Mouse (Mus musculus) embryonic facial prominence, embryonic 11.5 days (tissue): ENCODE data around the gene Prss44. TPM values are rescaled to one million over a fixed set of nuclear protein-coding genes. Genes with fewer than 3 reads are reported as not detected.

ENCODE experiments used
- ATAC-seq: fragments of 200-750 bp; cut with Nextera tagmentation; replicated peaks from 2 replicates; pipeline ENCODE4 v1.8.0; 2017; ENCODE audit warnings: low read depth; ENCODE audit not compliant: insufficient number of reproducible peaks, low FRiP score, low TSS enrichment
- DNase-seq: peaks from one replicate; pipeline ENCODE4 v3.0.0-alpha.2; 2015; ENCODE audit warnings: low spot score
- H3K27ac ChIP-seq: fragments of 300-500 bp; sonication (generic); replicated peaks from 2 replicates; pipeline ENCODE4 v1.5.1; 2014; ENCODE audit warnings: mild to moderate bottlenecking, low read depth, low read length, control low read depth
- H3K27me3 ChIP-seq: fragments of 300-500 bp; sonication (generic); 2 replicates; pipeline ENCODE4 v1.6.1; 2014; ENCODE audit warnings: mild to moderate bottlenecking, low read length, moderate library complexity, mixed read lengths; ENCODE audit not compliant: control insufficient read depth, insufficient read depth
- H3K36me3 ChIP-seq: fragments of 300-500 bp; sonication (generic); replicated peaks from 2 replicates; pipeline ENCODE4 v1.6.1; 2014; ENCODE audit warnings: low read depth, mild to moderate bottlenecking, low read length, moderate library complexity, mixed read lengths; ENCODE audit not compliant: control insufficient read depth, insufficient read depth
- H3K4me1 ChIP-seq: fragments of 300-500 bp; sonication (generic); 2 replicates; pipeline ENCODE4 v1.6.1; 2014; ENCODE audit warnings: low read length, mixed read lengths; ENCODE audit not compliant: control insufficient read depth, insufficient read depth
- H3K4me2 ChIP-seq: fragments of 300-500 bp; sonication (generic); 2 replicates; pipeline ENCODE4 v1.6.1; 2014; ENCODE audit warnings: low read depth, mild to moderate bottlenecking, control low read depth, low read length, moderate library complexity
- H3K4me3 ChIP-seq: fragments of 300-500 bp; sonication (generic); 2 replicates; pipeline ENCODE4 v1.5.1; 2014; ENCODE audit warnings: low read depth, low read length, control low read depth
- H3K9ac ChIP-seq: fragments of 300-500 bp; sonication (generic); replicated peaks from 2 replicates; pipeline ENCODE4 v1.6.1; 2014; ENCODE audit warnings: mild to moderate bottlenecking, control low read depth, low read length
- H3K9me3 ChIP-seq: fragments of 300-500 bp; sonication (generic); replicated peaks from 2 replicates; pipeline ENCODE4 v1.6.1; 2016; ENCODE audit warnings: mild to moderate bottlenecking, low read length, inconsistent platforms, mixed read lengths; ENCODE audit not compliant: control insufficient read depth
- WGBS: fragments of 180-500 bp; shearing (Covaris S2); extraction: QIAGEN DNeasy Blood & Tissue Kit; methylation state at CpG from one replicate; pipeline ENCODE4 v1.1.7; 2014; 5-methylcytosine and 5-hydroxymethylcytosine counted together
- polyA plus RNA-seq: library from polyadenylated mRNA; unstranded; fragments of >200 nt; fragmentation: Nextera tagmentation; extraction: Ambion mirVana; gene quantifications from 2 replicates; pipeline ENCODE4 v1.2.1, GENCODE M21; 2014

Gene Prss44
- polyA plus RNA-seq, 1 experiment from 2014 or later = not detected

DNA sequence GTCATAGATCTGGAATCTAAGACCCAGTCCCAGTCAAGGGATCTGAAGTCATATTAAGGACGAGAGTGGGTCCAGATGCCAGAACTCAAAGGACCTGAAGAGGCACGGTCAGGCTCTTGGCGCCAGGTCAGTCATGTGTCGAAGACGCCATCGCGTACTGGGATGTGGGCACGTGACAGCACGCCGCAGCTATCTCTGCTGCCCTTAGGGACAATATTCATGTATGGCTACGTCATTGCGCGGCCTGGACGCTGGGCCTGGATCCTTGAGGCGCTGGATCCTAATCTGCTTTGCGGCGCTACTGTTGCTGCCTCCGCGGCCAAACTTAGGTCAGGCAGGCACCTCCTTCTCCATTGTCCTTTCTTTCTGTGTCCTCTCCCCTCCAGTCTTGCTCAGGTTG, 20.6 kb downstream of the Prss44 start, which contains the start of gene Prss45:
TSS of gene Prss45 (plus strand) at position 178 of the 400 bp plus-strand sequence.
- 70% methylated on average over 19 of the region's 19 CpGs for WGBS

DNA sequence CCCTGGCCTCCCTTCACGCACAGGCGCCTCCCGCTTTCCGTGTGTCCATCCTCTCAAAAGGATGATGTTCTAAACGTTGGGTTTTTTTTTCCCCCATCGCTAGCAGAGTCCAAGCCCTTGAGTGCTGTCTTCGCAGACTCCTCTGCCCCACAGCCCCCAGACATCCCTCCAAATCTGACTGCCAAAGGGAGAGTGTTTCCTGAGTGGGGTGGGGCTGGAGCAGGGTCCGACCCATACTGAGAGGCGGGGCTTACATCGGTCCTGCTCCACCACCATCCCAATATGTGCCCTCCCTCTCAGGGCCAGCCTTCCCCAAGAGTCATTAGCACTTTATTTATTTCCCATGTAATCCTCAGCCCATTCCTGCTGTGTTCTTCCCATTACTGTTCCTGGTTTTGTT, 21.2 kb downstream of the Prss44 start:
- H3K9me3 ChIP-seq = no peaks in the 10 kb centered on the region
- H3K4me2 ChIP-seq = no peak overlapping the region
- H3K27me3 ChIP-seq = no peaks in the 10 kb centered on the region
- no peak for ATAC-seq
- no peaks in the 10 kb centered on the region for H3K36me3 ChIP-seq
- DNase-seq = no peak
- H3K4me3 ChIP-seq = no peak overlapping the region
- no peak overlapping the region for H3K27ac ChIP-seq
- no peaks in the 10 kb centered on the region for H3K4me1 ChIP-seq
- 35% methylated on average over 10 of the region's 10 CpGs for WGBS
- no peak overlapping the region for H3K9ac ChIP-seq

More for the DNA sequence above, 20.6 kb downstream of the Prss44 start, which contains the start of gene Prss45:
- no peaks in the 10 kb centered on the region for H3K4me1 ChIP-seq
- no peak within 1 kb of the TSS for H3K4me2 ChIP-seq
- no peak within 1 kb of the TSS for H3K9ac ChIP-seq
- H3K9me3 ChIP-seq = no peaks in the 10 kb centered on the region
- ATAC-seq (no peak), DNase-seq (no peak)
- H3K27me3 ChIP-seq = no peaks in the 10 kb centered on the region
- H3K36me3 ChIP-seq = no peaks in the 10 kb centered on the region
- no peak within 1 kb of the TSS for H3K4me3 ChIP-seq
- H3K27ac ChIP-seq = no peak within 1 kb of the TSS

GRCm38 (mm10) chr9:110836112-110836511, 22.3 kb downstream of the Prss44 start:
- H3K27me3 ChIP-seq = no peaks in the 10 kb centered on the region
- 38% methylated on average over 2 of the region's 2 CpGs for WGBS
- no peaks in the 10 kb centered on the region for H3K9me3 ChIP-seq
- ATAC-seq (no peak), DNase-seq (no peak)
- no peaks in the 10 kb centered on the region for H3K36me3 ChIP-seq
- no peak overlapping the region for H3K27ac ChIP-seq
- H3K4me3 ChIP-seq = no peak overlapping the region
- H3K9ac ChIP-seq = no peak overlapping the region
- H3K4me2 ChIP-seq = no peak overlapping the region
- no peaks in the 10 kb centered on the region for H3K4me1 ChIP-seq

DNA sequence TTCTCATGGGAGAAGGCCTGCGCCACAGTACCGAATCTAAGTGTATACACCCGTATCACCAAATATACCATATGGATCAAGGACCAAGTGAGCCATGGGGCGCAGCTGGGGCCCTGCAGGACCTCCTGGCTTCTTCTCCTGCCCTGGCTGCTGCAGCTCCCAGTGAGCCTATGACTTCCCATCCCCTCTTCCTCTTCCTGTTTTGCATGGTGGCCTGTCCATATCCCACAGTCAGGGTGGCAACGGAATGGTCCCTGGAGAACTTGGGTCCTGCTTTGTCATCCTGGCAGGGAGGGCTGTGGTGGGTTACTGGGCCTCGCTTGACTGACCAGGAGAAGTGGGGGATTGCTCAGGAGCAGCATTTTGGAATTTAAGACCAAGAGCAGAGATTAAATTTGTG, 27.1 kb downstream of the Prss44 start:
- DNase-seq (no peak), ATAC-seq (no peak)
- no peak overlapping the region for H3K4me3 ChIP-seq
- no peaks in the 10 kb centered on the region for H3K27me3 ChIP-seq
- H3K4me1 ChIP-seq = no peaks in the 10 kb centered on the region
- H3K4me2 ChIP-seq = no peak overlapping the region
- H3K27ac ChIP-seq = no peak overlapping the region
- H3K9ac ChIP-seq = no peak overlapping the region
- 83% methylated on average over 6 of the region's 6 CpGs for WGBS
- no peaks in the 10 kb centered on the region for H3K9me3 ChIP-seq
- no peaks in the 10 kb centered on the region for H3K36me3 ChIP-seq

DNA sequence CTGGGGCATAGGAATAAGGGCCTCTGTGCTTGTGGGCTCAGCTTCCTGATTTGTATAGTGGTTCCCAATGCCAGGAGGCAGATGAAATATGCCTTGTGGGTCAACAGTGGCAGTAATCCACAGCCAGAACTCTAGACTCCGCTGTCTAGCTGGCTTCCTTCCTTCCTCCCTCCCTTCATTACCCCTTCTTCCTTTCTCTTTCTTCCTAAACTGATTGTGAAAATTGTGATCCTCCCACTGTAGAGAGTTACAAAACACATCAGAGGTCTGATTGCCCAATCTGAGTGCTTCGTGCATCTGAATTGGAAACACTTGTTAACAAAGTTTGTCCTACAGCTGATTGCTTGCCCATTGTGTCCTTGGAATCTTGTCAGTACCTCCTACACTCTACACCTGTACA, 27.6 kb downstream of the Prss44 start:
- no peak overlapping the region for H3K4me2 ChIP-seq
- H3K4me1 ChIP-seq = no peaks in the 10 kb centered on the region
- H3K36me3 ChIP-seq = no peaks in the 10 kb centered on the region
- DNase-seq = no peak
- no peak for ATAC-seq
- H3K27me3 ChIP-seq = no peaks in the 10 kb centered on the region
- WGBS = 84% methylated on average over 2 of the region's 2 CpGs
- H3K9ac ChIP-seq = no peak overlapping the region
- H3K4me3 ChIP-seq = no peak overlapping the region
- H3K27ac ChIP-seq = no peak overlapping the region
- H3K9me3 ChIP-seq = no peaks in the 10 kb centered on the region

DNA sequence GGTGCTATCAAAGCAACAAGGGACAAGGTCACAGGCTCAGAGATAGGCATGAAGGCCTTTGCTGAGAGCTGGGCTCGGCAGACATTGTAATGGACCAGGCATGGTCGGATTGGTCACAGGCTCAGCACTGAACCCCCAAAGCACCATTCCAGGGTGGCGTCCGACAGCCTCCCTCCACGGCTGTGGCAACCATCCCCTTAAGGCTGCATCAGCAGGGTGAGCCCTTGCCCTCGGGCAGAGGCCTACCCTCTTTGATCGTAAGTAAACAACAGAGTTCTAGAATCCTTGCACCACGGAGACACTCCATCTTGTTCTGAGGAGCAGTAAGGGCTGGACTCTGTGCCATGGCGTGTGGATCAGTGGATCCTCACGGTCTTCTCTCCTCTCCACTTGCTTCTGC, 30.4 kb downstream of the Prss44 start, which contains the start of gene Prss46:
TSS of gene Prss46 (plus strand) at position 301 of the 400 bp plus-strand sequence.
- no peaks in the 10 kb centered on the region for H3K9me3 ChIP-seq
- H3K36me3 ChIP-seq = no peaks in the 10 kb centered on the region
- WGBS = 80% methylated on average over 10 of the region's 10 CpGs
- H3K4me3 ChIP-seq = no peak within 1 kb of the TSS
- DNase-seq (no peak), ATAC-seq (no peak)
- H3K4me1 ChIP-seq = no peaks in the 10 kb centered on the region
- H3K27ac ChIP-seq = no peak within 1 kb of the TSS
- H3K4me2 ChIP-seq = no peak within 1 kb of the TSS
- H3K27me3 ChIP-seq = no peaks in the 10 kb centered on the region
- no peak within 1 kb of the TSS for H3K9ac ChIP-seq

GRCm38 (mm10) chr9:110849162-110849561, 35.4 kb downstream of the Prss44 start:
- H3K27me3 ChIP-seq = no peaks in the 10 kb centered on the region
- no peaks in the 10 kb centered on the region for H3K4me1 ChIP-seq
- H3K27ac ChIP-seq = no peak overlapping the region
- H3K36me3 ChIP-seq = no peaks in the 10 kb centered on the region
- WGBS = 84% methylated on average over 7 of the region's 7 CpGs
- no peak for ATAC-seq
- no peak overlapping the region for H3K4me2 ChIP-seq
- no peaks in the 10 kb centered on the region for H3K9me3 ChIP-seq
- no peak for DNase-seq
- H3K4me3 ChIP-seq = no peak overlapping the region
- H3K9ac ChIP-seq = no peak overlapping the region

- H3K36me3 ChIP-seq = no peaks in the 10 kb centered on the region
- H3K4me2 ChIP-seq = no peak overlapping the region
- peaks cover 4% of the 10 kb centered on the region; the same call in 1 of the 2 replicates for H3K27me3 ChIP-seq
- no peaks in the 10 kb centered on the region for H3K9me3 ChIP-seq
- H3K4me3 ChIP-seq = no peak overlapping the region
- H3K9ac ChIP-seq = no peak overlapping the region
- H3K4me1 ChIP-seq = no peaks in the 10 kb centered on the region
- no peak for ATAC-seq
- H3K27ac ChIP-seq = no peak overlapping the region
- DNase-seq = no peak
- WGBS = 75% methylated on average over 7 of the region's 7 CpGs
These were observed 42.1 kb downstream of the Prss44 start for GRCm38 (mm10) chr9:110855903-110856302.
